Mouse (Mus musculus) ZHBTc4 (cell line): ENCODE data around the gene Ncbp3.
"Not testable (repeated sequence)": the region's sequence is repeated elsewhere in the genome, so short reads cannot be mapped to it uniquely, and the experiment has no call there.

Experiments used
- DNase-seq: peaks from one replicate; pipeline ENCODE4 v3.0.0-alpha.2; 2011; ENCODE audit warnings: low read depth, low spot score

Gene Ncbp3

GRCm38 (mm10) chr11:73085391-73085790 lies 37.8 kb downstream of the Ncbp3 start:
- DNase-seq = no peak

- no peak for DNase-seq
These were observed 40.3 kb downstream of the Ncbp3 start for GRCm38 (mm10) chr11:73087700-73088480.

- no peak for DNase-seq
These were observed 42.7 kb downstream of the Ncbp3 start, which contains the start of gene Itgae for GRCm38 (mm10) chr11:73090283-73090682. Gene Itgae (plus strand): TSS chr11:73090583.

- no peak for DNase-seq
These were observed 43.2 kb downstream of the Ncbp3 start for GRCm38 (mm10) chr11:73090826-73091225.

GRCm38 (mm10) chr11:73092057-73092456 lies 44.5 kb downstream of the Ncbp3 start:
- no peak for DNase-seq

GRCm38 (mm10) chr11:73092877-73093276 lies 45.3 kb downstream of the Ncbp3 start:
- no peak for DNase-seq

- no peak for DNase-seq
These were observed 46.8 kb downstream of the Ncbp3 start for GRCm38 (mm10) chr11:73094231-73094995.

GRCm38 (mm10) chr11:73098860-73099259 lies 51.3 kb downstream of the Ncbp3 start:
- DNase-seq = peak; percentile 25

- no peak for DNase-seq
These were observed 52.6 kb downstream of the Ncbp3 start for GRCm38 (mm10) chr11:73099976-73100750.

GRCm38 (mm10) chr11:73101308-73101707 lies 53.7 kb downstream of the Ncbp3 start:
- no peak for DNase-seq

- no peak for DNase-seq
These were observed 57.7 kb downstream of the Ncbp3 start for GRCm38 (mm10) chr11:73105246-73105645.

GRCm38 (mm10) chr11:73107358-73107757 lies 59.8 kb downstream of the Ncbp3 start:
- DNase-seq = not testable (repeated sequence)

GRCm38 (mm10) chr11:73108195-73108897 lies 60.8 kb downstream of the Ncbp3 start:
- DNase-seq = no peak

GRCm38 (mm10) chr11:73108898-73109625 lies 61.5 kb downstream of the Ncbp3 start:
- DNase-seq = no peak

- DNase-seq = no peak
These were observed 62.4 kb downstream of the Ncbp3 start for GRCm38 (mm10) chr11:73109941-73110340.

GRCm38 (mm10) chr11:73111414-73111813 lies 63.8 kb downstream of the Ncbp3 start:
- no peak for DNase-seq

- DNase-seq = no peak
These were observed 78.9 kb downstream of the Ncbp3 start for GRCm38 (mm10) chr11:73126495-73126894.

- DNase-seq = peak; percentile 63
These were observed 83.4 kb downstream of the Ncbp3 start for GRCm38 (mm10) chr11:73131020-73131419.

GRCm38 (mm10) chr11:73132999-73133398 lies 85.4 kb downstream of the Ncbp3 start:
- no peak for DNase-seq

GRCm38 (mm10) chr11:73134222-73134621 lies 86.6 kb downstream of the Ncbp3 start:
- DNase-seq = no peak

GRCm38 (mm10) chr11:73136587-73136986 lies 89.0 kb downstream of the Ncbp3 start:
- DNase-seq = no peak
